Mouse (Mus musculus) forebrain, embryonic 10.5 days (tissue): ENCODE data around the gene Grem2. TPM values are rescaled to one million over a fixed set of nuclear protein-coding genes. Genes with fewer than 3 reads are reported as not detected.

Source experiments
- DNase-seq: peaks from one replicate; pipeline ENCODE4 v3.0.0-alpha.2; 2017; ENCODE audit warnings: low spot score; ENCODE audit errors: extremely low spot score
- H3K27ac ChIP-seq: fragments of 300-500 bp; sonication (generic); 2 replicates; pipeline ENCODE4 v1.5.1; 2016; ENCODE audit warnings: mild to moderate bottlenecking
- H3K27me3 ChIP-seq: fragments of 300-500 bp; sonication (generic); 2 replicates; pipeline ENCODE4 v1.6.1; 2016; ENCODE audit warnings: mild to moderate bottlenecking; ENCODE audit not compliant: poor library complexity, severe bottlenecking
- H3K36me3 ChIP-seq: fragments of 300-500 bp; sonication (generic); replicated peaks from 2 replicates; pipeline ENCODE4 v1.6.1; 2016; ENCODE audit warnings: mild to moderate bottlenecking, moderate library complexity
- H3K4me1 ChIP-seq: fragments of 300-500 bp; sonication (generic); 2 replicates; pipeline ENCODE4 v1.6.1; 2016
- H3K4me3 ChIP-seq: fragments of 300-500 bp; sonication (generic); 2 replicates; pipeline ENCODE4 v1.5.1; 2016; ENCODE audit warnings: mild to moderate bottlenecking, moderate library complexity
- H3K9me3 ChIP-seq: fragments of 300-500 bp; sonication (generic); 2 replicates; pipeline ENCODE4 v1.6.1; 2016; ENCODE audit warnings: mild to moderate bottlenecking, moderate library complexity
- whole genome bisulfite sequencing: fragments of 180-500 bp; shearing (Covaris S2); methylation state at CpG from one replicate; pipeline ENCODE4 v1.1.7; 2016; 5-methylcytosine and 5-hydroxymethylcytosine counted together
- polyA plus RNA-seq: library from polyadenylated mRNA; unstranded; fragments of >200 nt; fragmentation: Nextera tagmentation; extraction: Ambion mirVana; gene quantifications from 2 replicates; pipeline ENCODE4 v1.2.1, GENCODE M21; 2016

Grem2 gene
- polyA plus RNA-seq, 1 experiment from 2014 or later, result 0.19 TPM

DNA sequence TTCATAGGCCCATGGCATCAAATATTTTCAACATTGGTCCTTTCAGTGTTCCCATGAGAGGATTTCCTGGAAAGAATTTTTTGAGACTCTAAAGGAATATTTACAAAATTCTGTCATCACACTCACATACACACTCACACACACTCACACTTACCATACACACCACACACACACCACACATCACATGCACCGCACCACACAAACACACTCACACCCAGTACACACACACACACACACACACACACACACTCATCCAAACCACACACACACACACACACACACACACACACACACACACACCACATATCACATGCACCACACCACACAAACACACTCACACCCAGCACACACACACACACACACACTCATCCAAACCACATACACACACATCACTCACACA is 33.5 kb downstream of the Grem2 start:
- no peak overlapping the region for H3K27ac ChIP-seq
- H3K27me3 ChIP-seq, result no peaks in the 10 kb centered on the region
- 100% methylated on average over 1 of the region's 1 CpGs for WGBS
- no peaks in the 10 kb centered on the region for H3K4me1 ChIP-seq
- no peaks in the 10 kb centered on the region for H3K36me3 ChIP-seq
- no peaks in the 10 kb centered on the region for H3K9me3 ChIP-seq
- H3K4me3 ChIP-seq, result no peak overlapping the region
- DNase-seq, result no peak

DNA sequence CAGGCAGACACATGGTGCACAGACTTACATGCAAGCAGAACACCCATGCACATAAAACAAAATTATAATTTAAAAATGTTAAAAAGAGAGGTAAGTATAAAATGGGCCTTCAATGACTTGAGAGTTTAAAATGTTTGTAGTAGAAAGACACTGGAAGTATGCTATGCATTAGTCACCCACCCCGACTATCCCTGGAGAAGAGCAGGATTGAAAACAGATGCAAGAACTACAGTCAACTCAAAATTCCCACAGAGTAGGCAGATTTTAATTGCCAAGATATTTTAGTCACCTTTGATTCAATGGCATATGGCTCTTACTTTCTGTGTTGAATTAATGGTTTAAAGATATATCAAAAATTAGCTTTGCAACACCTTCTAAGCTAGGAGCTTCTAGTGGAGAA is 39.1 kb downstream of the Grem2 start:
- no peaks in the 10 kb centered on the region for H3K36me3 ChIP-seq
- no peaks in the 10 kb centered on the region for H3K4me1 ChIP-seq
- H3K4me3 ChIP-seq, result no peak overlapping the region
- H3K27ac ChIP-seq, result no peak overlapping the region
- no peaks in the 10 kb centered on the region for H3K9me3 ChIP-seq
- DNase-seq, result no peak
- 67% methylated on average over 1 of the region's 1 CpGs for WGBS
- no peaks in the 10 kb centered on the region for H3K27me3 ChIP-seq

DNA sequence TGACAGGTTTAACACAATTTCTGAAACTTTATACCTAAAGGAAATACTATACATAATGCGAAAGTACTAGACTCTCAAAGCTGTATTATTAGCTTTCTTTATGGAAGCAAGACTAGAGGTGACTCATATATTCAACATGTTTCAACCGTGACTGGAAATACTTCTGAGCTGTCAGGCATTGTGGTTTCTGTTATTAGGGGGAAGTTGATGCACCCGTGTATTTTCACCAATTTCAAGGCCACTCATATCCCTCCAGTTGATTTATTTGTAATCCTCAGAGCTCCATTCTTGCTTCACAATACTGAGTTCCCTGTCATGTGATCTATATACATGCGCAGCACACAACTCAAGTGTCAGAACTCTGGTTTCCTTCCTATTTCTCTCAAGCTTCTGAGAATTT is 46.4 kb downstream of the Grem2 start:
- H3K36me3 ChIP-seq, result no peaks in the 10 kb centered on the region
- H3K27me3 ChIP-seq, result no peaks in the 10 kb centered on the region
- 87% methylated on average over 4 of the region's 4 CpGs for WGBS
- no peak overlapping the region for H3K27ac ChIP-seq
- no peaks in the 10 kb centered on the region for H3K4me1 ChIP-seq
- H3K4me3 ChIP-seq, result no peak overlapping the region
- no peaks in the 10 kb centered on the region for H3K9me3 ChIP-seq
- no peak for DNase-seq

DNA sequence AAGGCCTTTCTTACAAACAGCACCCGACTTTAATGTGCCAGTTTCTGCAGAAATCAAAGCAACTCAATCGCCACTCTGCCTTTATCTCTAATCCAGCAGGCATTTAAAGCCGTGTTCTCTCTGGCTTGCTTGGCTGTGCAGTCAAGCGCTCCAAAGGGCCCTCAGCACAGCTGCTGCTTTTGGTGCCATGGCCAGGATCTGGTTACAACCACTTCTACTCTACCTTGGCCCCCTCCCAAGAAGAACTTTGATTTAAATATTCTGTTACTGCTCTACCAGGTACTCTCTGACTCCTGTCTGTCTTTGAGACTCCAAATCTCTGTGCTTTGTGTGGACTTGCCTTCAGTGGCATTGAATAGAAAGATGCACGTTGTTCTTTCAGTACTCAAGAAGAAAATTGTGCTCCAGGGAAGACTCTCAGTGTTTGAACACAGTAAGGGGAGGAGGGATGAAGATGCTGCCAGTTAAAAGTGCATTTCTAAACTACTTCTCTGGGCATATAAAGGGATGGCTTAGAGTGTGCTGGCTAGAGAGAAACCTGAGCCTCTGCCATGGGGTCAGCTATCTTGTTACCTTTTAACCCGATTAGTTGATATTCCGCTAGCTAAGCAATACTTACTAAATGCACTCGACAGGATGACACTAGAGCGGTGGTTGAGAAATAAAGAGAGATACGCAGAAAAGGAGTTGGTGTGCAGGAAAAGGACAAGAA is 61.1 kb downstream of the Grem2 start:
- Histone ChIP-seq H3K9me3 (no peaks in the 10 kb centered on the region), H3K36me3 (no peaks in the 10 kb centered on the region), H3K27ac (no peak overlapping the region), H3K4me3 (no peak overlapping the region), H3K27me3 (no peaks in the 10 kb centered on the region), H3K4me1 (peaks cover 5% of the 10 kb centered on the region; the same call in 1 of the 2 replicates)
- 68% methylated on average over 10 of the region's 10 CpGs for WGBS
- DNase-seq, result no peak

DNA sequence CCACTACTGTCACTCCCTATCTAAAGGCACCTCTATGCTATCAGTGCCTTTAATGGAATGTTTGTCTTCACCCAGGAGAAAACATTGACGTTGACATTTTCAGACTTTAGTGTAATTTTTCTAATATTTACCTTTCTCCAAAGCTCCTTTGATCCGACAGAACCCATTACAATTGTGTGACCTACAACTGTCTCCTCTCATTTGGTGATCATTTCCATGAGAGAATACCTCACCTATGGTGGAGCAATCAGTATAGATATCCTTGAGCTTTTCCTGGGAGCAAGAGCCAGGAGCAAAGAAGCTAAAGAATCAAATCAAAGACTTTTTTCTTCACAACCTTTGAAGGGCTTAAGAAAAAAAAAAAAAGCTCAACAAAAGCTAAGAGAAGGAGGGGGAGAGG is 65.4 kb downstream of the Grem2 start:
- 81% methylated on average over 2 of the region's 2 CpGs for WGBS
- Histone ChIP-seq H3K36me3 (no peaks in the 10 kb centered on the region), H3K27ac (no peak overlapping the region), H3K9me3 (no peaks in the 10 kb centered on the region), H3K4me1 (peaks cover 5% of the 10 kb centered on the region; the same call in 1 of the 2 replicates), H3K4me3 (no peak overlapping the region), H3K27me3 (no peaks in the 10 kb centered on the region)
- no peak for DNase-seq

DNA sequence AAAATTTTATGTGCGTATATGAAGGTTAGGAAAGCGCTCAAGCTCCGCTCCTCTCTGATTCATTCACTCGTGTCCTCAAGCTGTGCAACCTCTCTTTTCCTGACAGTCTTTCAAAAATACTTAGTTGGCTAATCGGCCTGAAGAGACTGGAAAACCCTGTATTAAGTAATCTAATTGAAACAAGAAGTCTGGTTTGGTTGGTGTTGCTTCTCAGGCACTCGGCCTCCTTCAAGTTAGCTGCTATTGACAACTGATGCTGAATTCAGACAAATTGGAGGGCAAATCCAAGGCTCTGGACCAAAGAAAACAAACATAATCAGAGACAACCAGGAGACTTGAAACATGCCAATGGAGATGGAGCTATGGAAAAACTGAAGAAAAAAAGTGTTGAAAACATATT is 76.8 kb downstream of the Grem2 start:
- H3K4me3 ChIP-seq, result no peak overlapping the region
- no peaks in the 10 kb centered on the region for H3K36me3 ChIP-seq
- no peaks in the 10 kb centered on the region for H3K4me1 ChIP-seq
- no peaks in the 10 kb centered on the region for H3K9me3 ChIP-seq
- DNase-seq, result no peak
- no peak overlapping the region for H3K27ac ChIP-seq
- WGBS, result 89% methylated on average over 6 of the region's 6 CpGs
- H3K27me3 ChIP-seq, result no peaks in the 10 kb centered on the region

DNA sequence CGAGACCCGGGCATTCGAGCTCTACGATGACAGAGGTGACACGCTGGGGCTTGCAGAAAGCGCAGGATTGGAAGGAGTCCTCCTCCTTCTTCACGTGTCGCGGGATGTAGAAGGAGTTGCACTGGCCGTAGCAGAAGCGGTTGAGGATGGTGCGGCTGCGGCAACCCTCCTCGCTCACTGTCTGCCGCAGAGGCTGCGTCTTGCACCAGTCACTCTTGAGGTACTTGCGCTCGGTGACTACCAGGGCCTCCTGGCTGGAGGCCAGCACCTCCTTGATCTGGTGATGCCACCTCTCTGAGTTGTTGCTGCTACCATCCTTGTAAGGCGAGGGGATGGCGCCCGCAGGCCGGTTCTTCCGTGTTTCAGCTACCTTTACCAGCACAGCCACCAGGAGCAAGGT is 84.8 kb downstream of the Grem2 start:
- 96% methylated on average over 23 of the region's 23 CpGs for WGBS
- no peaks in the 10 kb centered on the region for H3K4me1 ChIP-seq
- H3K27me3 ChIP-seq, result no peaks in the 10 kb centered on the region
- no peak overlapping the region for H3K27ac ChIP-seq
- DNase-seq, result no peak
- no peaks in the 10 kb centered on the region for H3K36me3 ChIP-seq
- H3K4me3 ChIP-seq, result no peak overlapping the region
- no peaks in the 10 kb centered on the region for H3K9me3 ChIP-seq

DNA sequence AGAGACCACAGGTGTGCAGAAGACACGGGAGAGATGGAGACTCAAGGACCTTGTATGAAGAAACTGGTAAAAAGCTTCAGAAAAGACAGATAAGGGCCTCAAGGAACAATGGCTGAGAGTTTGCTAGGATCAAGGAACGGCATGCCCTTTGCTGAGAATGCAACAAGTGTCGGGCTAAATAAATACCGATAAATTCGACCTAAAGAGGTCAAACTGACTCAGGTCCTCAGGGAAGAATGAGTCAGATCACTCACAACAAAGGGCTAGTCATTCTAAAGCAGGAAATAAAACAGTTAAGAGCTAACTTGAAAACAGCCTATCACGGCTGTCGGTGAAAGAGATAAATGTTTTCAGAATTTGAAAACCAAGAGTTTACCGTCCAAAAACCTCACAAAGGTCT is 95.1 kb downstream of the Grem2 start:
- no peak for DNase-seq
- Histone ChIP-seq H3K27me3 (no peaks in the 10 kb centered on the region), H3K4me3 (no peak overlapping the region), H3K36me3 (no peaks in the 10 kb centered on the region), H3K27ac (no peak overlapping the region), H3K4me1 (no peaks in the 10 kb centered on the region), H3K9me3 (no peaks in the 10 kb centered on the region)
- WGBS, result 60% methylated on average over 8 of the region's 8 CpGs

DNA sequence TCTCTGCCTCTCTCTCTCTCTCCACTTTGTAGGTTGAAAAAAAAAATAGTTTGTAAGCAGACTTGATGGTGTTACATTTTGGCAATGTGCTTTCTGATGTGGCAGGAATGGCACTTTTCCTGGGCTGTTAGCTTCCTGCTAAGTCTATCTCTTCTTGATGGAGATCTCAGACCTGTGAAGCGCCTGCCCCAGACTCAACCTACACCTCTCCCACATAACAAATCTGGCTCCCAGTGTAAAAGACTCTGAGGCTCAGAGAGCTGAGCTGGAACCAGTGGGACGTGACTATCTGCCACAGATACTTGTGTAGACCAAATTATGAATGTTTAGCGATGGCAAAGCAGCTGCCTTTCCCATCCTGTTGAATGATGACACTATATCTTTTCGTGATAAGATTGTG is 109.8 kb downstream of the Grem2 start:
- Histone ChIP-seq H3K27ac (no peak overlapping the region), H3K4me1 (no peaks in the 10 kb centered on the region), H3K36me3 (no peaks in the 10 kb centered on the region), H3K4me3 (no peak overlapping the region), H3K9me3 (no peaks in the 10 kb centered on the region), H3K27me3 (no peaks in the 10 kb centered on the region)
- DNase-seq, result no peak
- WGBS, result 93% methylated on average over 4 of the region's 4 CpGs

DNA sequence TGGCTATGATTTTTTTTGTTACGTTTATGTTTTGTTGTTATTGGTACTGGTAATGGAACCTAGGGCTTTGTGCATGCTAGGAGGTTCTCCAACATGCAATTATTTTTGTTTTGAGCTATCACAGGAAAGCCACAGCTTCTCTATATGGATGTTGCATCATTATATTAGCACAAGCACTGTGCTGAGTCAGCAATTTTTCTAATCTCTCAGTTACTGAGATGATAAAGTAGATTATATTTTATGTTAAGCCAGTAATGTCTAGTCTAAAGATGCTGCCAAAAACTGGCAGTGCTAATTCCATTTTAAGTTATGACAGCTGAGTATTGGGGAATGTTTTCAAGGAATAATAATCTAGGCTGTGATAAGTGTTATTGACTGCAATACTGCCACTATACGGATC is 133.0 kb downstream of the Grem2 start:
- no peak for DNase-seq
- WGBS, result 93% methylated on average over 2 of the region's 2 CpGs
- H3K4me3 ChIP-seq, result no peak overlapping the region
- H3K4me1 ChIP-seq, result 0 out of 2 replicates have a peak, but pooled peaks cover 3% of the 10 kb centered on the region
- no peaks in the 10 kb centered on the region for H3K9me3 ChIP-seq
- H3K27ac ChIP-seq, result no peak overlapping the region
- H3K36me3 ChIP-seq, result no peaks in the 10 kb centered on the region
- H3K27me3 ChIP-seq, result no peaks in the 10 kb centered on the region
